Mouse (Mus musculus): ENCODE measurements around the gene Ppfia4.
"Not testable (repeated sequence)": the region's sequence is repeated elsewhere in the genome, so short reads cannot be mapped to it uniquely, and the experiment has no call there.

The Ppfia4 gene

DNA sequence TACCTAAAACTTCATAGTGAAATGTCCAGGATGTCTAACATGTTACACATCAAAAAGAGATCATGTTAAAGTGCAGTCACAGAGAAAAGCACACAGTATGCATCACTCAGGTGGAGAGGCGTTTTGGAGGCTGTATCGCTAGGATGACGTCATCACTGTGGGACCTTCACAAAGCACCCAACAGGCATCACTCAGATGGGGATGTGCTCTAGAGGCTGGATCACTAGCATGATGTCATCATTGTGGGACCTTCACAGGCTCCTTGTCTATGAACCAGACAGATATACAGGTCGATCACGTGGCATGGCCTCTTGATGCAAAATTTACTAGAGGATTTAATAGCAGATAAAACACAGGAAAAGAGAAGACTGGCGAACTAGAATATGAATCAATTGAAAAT, 68.4 kb downstream of the Ppfia4 start:
- no peak for DNase-seq

GRCm38 (mm10) chr1:134249681-134250080, 83.0 kb downstream of the Ppfia4 start:
- not testable (repeated sequence) for DNase-seq
